Mouse (Mus musculus): ENCODE measurements around the gene Hist1h1d. TPM values are rescaled to one million over a fixed set of nuclear protein-coding genes. Genes with fewer than 3 reads are reported as not detected.

The Hist1h1d gene
- polyA plus RNA-seq, 1 experiment from 2014 or later: 0.51 TPM

DNA sequence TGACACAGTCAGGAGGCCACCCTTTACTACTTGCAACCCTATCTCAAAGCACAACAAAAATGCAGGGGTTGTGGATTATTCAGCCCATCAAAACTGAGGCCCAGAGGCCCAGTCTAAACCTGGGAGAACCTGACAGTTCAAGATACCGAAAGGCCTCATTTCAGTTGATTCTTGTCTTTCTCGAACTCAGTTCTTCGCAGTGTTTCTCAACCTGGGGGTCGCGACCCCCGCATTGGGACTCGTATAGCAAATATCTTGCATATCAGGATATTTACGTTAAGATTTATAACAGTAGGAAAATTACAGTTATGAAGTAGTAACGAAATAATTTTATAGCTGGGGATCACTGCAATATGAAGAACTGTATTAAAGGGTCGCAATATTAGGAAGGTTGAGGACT, 27.2 kb upstream of the Hist1h1d start:
- peak overlapping the region; percentile 44 for H3K4me3 ChIP-seq (ENCODE audit: low read depth, low read length)
- no peaks in the 10 kb centered on the region for H3K36me3 ChIP-seq (replicated peaks; ENCODE audit: insufficient read depth, low read length)
- TF ChIP-seq CTCF (IDR thresholded peaks at IDR 0.05; ENCODE audit: low read depth) (no peak), EP300 (IDR thresholded peaks at IDR 0.05; ENCODE audit: low read depth) (no peak)
- DNase-seq (peak; percentile 25), ATAC-seq (no peak)
- H3K9me3 ChIP-seq (ENCODE audit: low read length): no peaks in the 10 kb centered on the region
- WGBS (ENCODE audit: insufficient replicate concordance): 3% methylated on average over 10 of the region's 10 CpGs
- H3K27me3 ChIP-seq (ENCODE audit: insufficient read depth, low read length): no peaks in the 10 kb centered on the region
- H3K4me2 ChIP-seq (ENCODE audit: low read depth, low read length): peak overlapping the region; percentile 73
- no peak overlapping the region for H3K27ac ChIP-seq (ENCODE audit: low read depth)
- H3K4me1 ChIP-seq (ENCODE audit: insufficient read depth): peaks cover 12% of the 10 kb centered on the region
- peak overlapping the region; percentile 12; the same call in 1 of the 2 replicates for H3K9ac ChIP-seq (replicated peaks)

DNA sequence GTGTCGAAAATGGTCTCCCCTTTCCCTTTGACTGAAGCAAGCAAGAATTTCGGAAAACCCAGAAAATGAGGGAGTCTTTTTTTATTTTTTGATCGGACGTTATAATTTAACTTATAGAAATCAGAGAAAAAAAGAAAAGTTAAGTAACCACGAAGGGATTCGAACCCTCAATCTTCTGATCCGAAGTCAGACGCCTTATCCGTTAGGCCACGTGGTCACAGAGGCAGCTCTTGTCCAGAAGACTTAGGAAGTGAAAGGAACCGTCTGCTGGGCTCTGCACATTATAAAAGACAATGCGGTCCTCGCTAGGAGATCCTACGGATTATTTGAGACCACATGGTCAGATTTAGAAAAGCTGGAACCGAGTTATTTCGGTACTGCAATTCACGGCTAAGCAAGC, 26.8 kb upstream of the Hist1h1d start:
- WGBS (ENCODE audit: insufficient replicate concordance): under 1% methylated on average over 17 of the region's 17 CpGs
- no peaks in the 10 kb centered on the region for H3K9me3 ChIP-seq (ENCODE audit: low read length)

DNA sequence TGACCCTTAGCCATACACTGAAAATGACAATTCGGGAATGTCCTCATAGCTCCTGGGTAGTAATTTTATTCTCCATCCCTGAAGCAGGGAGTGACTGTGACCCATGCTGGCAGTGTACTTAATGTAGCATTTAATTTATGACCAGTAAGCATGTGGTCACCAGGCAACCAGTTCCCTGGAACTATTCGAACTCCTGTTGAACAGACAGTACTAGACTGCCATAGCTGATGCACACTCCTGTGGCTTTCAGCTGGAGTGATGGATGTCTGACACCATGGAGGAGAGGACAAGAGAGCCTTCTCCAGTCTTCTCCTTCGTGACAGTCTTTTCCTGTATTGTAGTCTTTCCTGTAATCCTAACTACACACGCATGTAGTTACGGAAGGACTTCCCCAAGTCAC, 24.1 kb upstream of the Hist1h1d start:
- DNase-seq (no peak), ATAC-seq (no peak)
- H3K36me3 ChIP-seq (replicated peaks; ENCODE audit: insufficient read depth, low read length): no peaks in the 10 kb centered on the region
- no peaks in the 10 kb centered on the region for H3K27me3 ChIP-seq (ENCODE audit: insufficient read depth, low read length)
- 81% methylated on average over 5 of the region's 5 CpGs for WGBS (ENCODE audit: insufficient replicate concordance)
- no peaks in the 10 kb centered on the region for H3K9me3 ChIP-seq (ENCODE audit: low read length)
- H3K4me1 ChIP-seq (ENCODE audit: insufficient read depth): peaks cover 21% of the 10 kb centered on the region
- TF ChIP-seq EP300 (IDR thresholded peaks at IDR 0.05; ENCODE audit: low read depth) (no peak), CTCF (IDR thresholded peaks at IDR 0.05; ENCODE audit: low read depth) (no peak)
- H3K4me2 ChIP-seq (ENCODE audit: low read depth, low read length): no peak overlapping the region
- no peak overlapping the region for H3K27ac ChIP-seq (ENCODE audit: low read depth)
- no peak overlapping the region for H3K9ac ChIP-seq (replicated peaks)
- no peak overlapping the region for H3K4me3 ChIP-seq (ENCODE audit: low read depth, low read length)

More for the DNA sequence above, 26.8 kb upstream of the Hist1h1d start:
- DNase-seq (peak; percentile 91), ATAC-seq (no peak)
- Histone ChIP-seq H3K36me3 (replicated peaks; ENCODE audit: insufficient read depth, low read length) (no peaks in the 10 kb centered on the region), H3K4me1 (ENCODE audit: insufficient read depth) (peaks cover 12% of the 10 kb centered on the region), H3K4me2 (ENCODE audit: low read depth, low read length) (peak overlapping the region; percentile 73), H3K27me3 (ENCODE audit: insufficient read depth, low read length) (no peaks in the 10 kb centered on the region), H3K9ac (replicated peaks) (peak overlapping the region; percentile 42), H3K27ac (ENCODE audit: low read depth) (no peak overlapping the region), H3K4me3 (ENCODE audit: low read depth, low read length) (peak overlapping the region; percentile 44)
- TF ChIP-seq EP300 (IDR thresholded peaks at IDR 0.05; ENCODE audit: low read depth): 0 out of 2 replicates have a peak, but pooled peaks have one; percentile 16
- TF ChIP-seq CTCF (IDR thresholded peaks at IDR 0.05; ENCODE audit: low read depth): no peak

DNA sequence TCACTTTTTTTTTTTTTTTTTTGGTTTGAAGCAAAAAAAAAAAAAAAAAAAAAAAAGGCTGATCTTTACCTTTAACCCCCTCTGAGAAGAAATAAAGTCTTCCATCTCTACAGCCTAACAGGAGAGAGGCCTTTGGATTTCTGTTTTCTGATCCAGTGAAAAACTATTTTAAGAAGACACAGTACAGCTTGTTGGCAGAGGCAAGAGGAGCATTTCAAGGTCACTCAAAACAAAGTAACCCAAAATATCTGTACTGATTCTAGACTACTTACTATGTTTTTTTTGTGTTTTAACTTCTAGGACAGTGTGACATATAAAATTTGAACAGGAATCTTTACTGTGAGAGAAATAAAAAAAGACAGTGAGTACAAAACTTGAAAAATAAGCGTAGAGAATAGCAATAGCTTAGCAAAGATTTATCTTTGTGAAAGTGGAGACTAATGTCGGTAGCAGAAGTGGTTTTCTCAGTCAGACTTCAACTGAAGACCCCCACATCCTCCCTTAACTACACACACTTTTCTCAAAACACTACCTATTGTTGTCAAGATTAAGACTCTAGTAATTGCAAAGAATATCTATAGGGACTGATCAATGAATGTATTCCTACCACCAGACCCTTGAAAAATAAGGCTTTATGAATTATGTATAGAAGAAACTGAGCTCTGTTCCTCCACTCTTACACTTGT, 23.4 kb upstream of the Hist1h1d start:
- TF ChIP-seq EP300 (IDR thresholded peaks at IDR 0.05; ENCODE audit: low read depth) (no peak), CTCF (IDR thresholded peaks at IDR 0.05; ENCODE audit: low read depth) (no peak)
- Histone ChIP-seq H3K36me3 (replicated peaks; ENCODE audit: insufficient read depth, low read length) (no peaks in the 10 kb centered on the region), H3K9me3 (ENCODE audit: low read length) (no peaks in the 10 kb centered on the region), H3K9ac (replicated peaks) (peak overlapping the region; percentile 87), H3K27ac (ENCODE audit: low read depth) (peak overlapping the region; percentile 99; the same call in 1 of the 2 replicates), H3K4me2 (ENCODE audit: low read depth, low read length) (peak overlapping the region; percentile 80), H3K4me1 (ENCODE audit: insufficient read depth) (peaks cover 25% of the 10 kb centered on the region), H3K27me3 (ENCODE audit: insufficient read depth, low read length) (no peaks in the 10 kb centered on the region), H3K4me3 (ENCODE audit: low read depth, low read length) (peak overlapping the region; percentile 66)
- no peak for ATAC-seq
- no peak for DNase-seq
- WGBS (ENCODE audit: insufficient replicate concordance): 28% methylated on average over 2 of the region's 2 CpGs

DNA sequence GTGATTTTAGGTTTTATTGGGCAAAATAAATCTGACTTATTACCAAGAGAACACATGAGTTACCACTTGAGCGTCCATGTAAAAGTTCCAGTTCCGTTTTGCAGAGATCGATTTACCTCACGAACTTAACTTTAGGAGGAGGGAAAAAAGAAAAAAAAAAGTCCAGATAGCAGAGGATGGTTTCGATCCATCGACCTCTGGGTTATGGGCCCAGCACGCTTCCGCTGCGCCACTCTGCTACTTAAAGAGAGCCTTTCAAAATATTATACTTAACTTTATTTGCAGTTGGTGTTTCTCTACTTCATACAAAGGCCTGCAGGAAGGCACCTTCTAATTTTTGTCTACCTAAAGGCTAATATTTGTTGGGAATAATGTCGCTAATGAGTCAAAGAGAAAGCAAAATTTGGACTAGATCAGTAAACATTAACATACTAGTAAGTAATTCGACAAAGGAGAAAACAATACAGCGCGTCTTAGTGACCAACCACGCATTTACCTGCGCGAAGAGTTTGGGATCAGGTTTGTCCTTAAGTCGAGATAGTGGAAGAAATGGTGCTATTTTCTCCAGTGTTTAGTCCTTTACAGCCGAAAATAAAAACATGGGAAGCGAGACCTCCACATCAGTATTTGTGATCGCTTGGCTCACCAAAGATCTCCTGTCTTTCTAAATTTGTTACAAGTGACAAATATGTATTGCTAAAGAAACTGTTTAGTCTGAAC, 22.7 kb upstream of the Hist1h1d start:
- H3K27ac ChIP-seq (ENCODE audit: low read depth): peak overlapping the region; percentile 99
- no peaks in the 10 kb centered on the region for H3K36me3 ChIP-seq (replicated peaks; ENCODE audit: insufficient read depth, low read length)
- peak overlapping the region; percentile 80 for H3K4me2 ChIP-seq (ENCODE audit: low read depth, low read length)
- H3K4me1 ChIP-seq (ENCODE audit: insufficient read depth): peaks cover 26% of the 10 kb centered on the region
- no peak for TF ChIP-seq CTCF (IDR thresholded peaks at IDR 0.05; ENCODE audit: low read depth)
- TF ChIP-seq EP300 (IDR thresholded peaks at IDR 0.05; ENCODE audit: low read depth): no peak
- no peaks in the 10 kb centered on the region for H3K9me3 ChIP-seq (ENCODE audit: low read length)
- ATAC-seq: no peak
- peak overlapping the region; percentile 66 for H3K4me3 ChIP-seq (ENCODE audit: low read depth, low read length)
- WGBS (ENCODE audit: insufficient replicate concordance): under 1% methylated on average over 20 of the region's 20 CpGs
- peak overlapping the region; percentile 87 for H3K9ac ChIP-seq (replicated peaks)
- peak; percentile 74 for DNase-seq
- no peaks in the 10 kb centered on the region for H3K27me3 ChIP-seq (ENCODE audit: insufficient read depth, low read length)
